8 mouse cellular contexts compared by ENCODE assay signal in genomic region chr6:86524879-86525645, GRCm38 (mm10). TPM values are rescaled to one million over a fixed set of nuclear protein-coding genes. Genes with fewer than 3 reads are reported as not detected.
DNase-seq lines count a peak whose midpoint lies in the region; ATAC-seq and TF ChIP-seq lines count a peak whose summit lies in the region.

No protein-coding gene starts in this region.

- peak; percentile 46 to 56 for DNase-seq in left cerebral cortex, adult 18-20 months (ENCODE audit: low spot score in 2 of 2)
- no peak for DNase-seq in left cerebral cortex, adult 11 months (ENCODE audit: low spot score)
- peak; percentile 32 to 37 for DNase-seq in heart, adult 9 months (ENCODE audit: low spot score in 2 of 2)
- DNase-seq in kidney, postnatal 0 days (ENCODE audit: low spot score), result peak; percentile 33
- peak; percentile 36 for DNase-seq in neural tube, embryonic 11.5 days (ENCODE audit: low spot score)

- no peak for TF ChIP-seq CTCF in kidney, postnatal 0 days (IDR thresholded peaks at IDR 0.05; ENCODE audit: low read depth)
- TF ChIP-seq CTCF in testis, adult 2 months (IDR thresholded peaks at IDR 0.05; ENCODE audit: control insufficient read depth, insufficient read depth, insufficient replicate concordance, low read depth, low read length), result no peak; the same call in 1 of the 2 replicates

- WGBS in embryonic facial prominence, embryonic 12.5 days, result under 1% methylated on average over 51 of the region's 51 CpGs
- WGBS in kidney, postnatal 0 days, result under 1% methylated on average over 50 of the region's 51 CpGs
- WGBS in liver, embryonic 15.5 days (ENCODE audit: insufficient replicate concordance), result under 1% methylated on average over 51 of the region's 51 CpGs
- WGBS in neural tube, embryonic 11.5 days, result under 1% methylated on average over 51 of the region's 51 CpGs

- H3K4me2 ChIP-seq in embryonic facial prominence, embryonic 12.5 days (replicated peaks), result peak overlapping the region; percentile 85
- H3K4me2 ChIP-seq in kidney, postnatal 0 days (ENCODE audit: low read length), result peak overlapping the region; percentile 79
- H3K4me2 ChIP-seq in liver, embryonic 15.5 days, result peak overlapping the region; percentile 93
- peak overlapping the region; percentile 87 for H3K4me2 ChIP-seq in neural tube, embryonic 11.5 days (ENCODE audit: low read depth)

- ATAC-seq in embryonic facial prominence, embryonic 12.5 days (ENCODE audit: insufficient number of reproducible peaks, insufficient read depth, low FRiP score, low TSS enrichment), result peak; percentile 8; the same call in 1 of the 2 replicates
- peak; percentile 19; the same call in 1 of the 2 replicates for ATAC-seq in kidney, postnatal 0 days (replicated peaks; ENCODE audit: low FRiP score, low read depth)
- peak; percentile 69 for ATAC-seq in liver, embryonic 15.5 days (ENCODE audit: insufficient read depth)
- peak; percentile 5; the same call in 1 of the 2 replicates for ATAC-seq in neural tube, embryonic 11.5 days (ENCODE audit: insufficient read depth, low FRiP score, low TSS enrichment)

- peak overlapping the region; percentile 98 for H3K4me3 ChIP-seq in embryonic facial prominence, embryonic 12.5 days
- H3K4me3 ChIP-seq in kidney, postnatal 0 days (replicated peaks; ENCODE audit: low read depth, low read length), result peak overlapping the region; percentile 98
- peak overlapping the region; percentile 93 for H3K4me3 ChIP-seq in liver, embryonic 15.5 days (replicated peaks)
- H3K4me3 ChIP-seq in neural tube, embryonic 11.5 days (ENCODE audit: low read depth, low read length), result peak overlapping the region; percentile 99
- peak overlapping the region; percentile 98 for H3K4me3 ChIP-seq in testis, adult 2 months (ENCODE audit: control insufficient read depth, low read depth, low read length)

- peaks cover 9% of the 10 kb centered on the region for H3K4me1 ChIP-seq in embryonic facial prominence, embryonic 12.5 days
- peaks cover 9% of the 10 kb centered on the region; the same call in 1 of the 2 replicates for H3K4me1 ChIP-seq in kidney, postnatal 0 days (replicated peaks; ENCODE audit: insufficient read depth, low read length)
- H3K4me1 ChIP-seq in liver, embryonic 15.5 days (replicated peaks), result peaks cover 34% of the 10 kb centered on the region
- H3K4me1 ChIP-seq in neural tube, embryonic 11.5 days (ENCODE audit: control insufficient read depth, insufficient read depth, low read length), result peaks cover 10% of the 10 kb centered on the region
- peaks cover 10% of the 10 kb centered on the region for H3K4me1 ChIP-seq in testis, adult 2 months (ENCODE audit: control insufficient read depth, insufficient read depth, low read length)

- H3K27ac ChIP-seq in embryonic facial prominence, embryonic 12.5 days, result peak overlapping the region; percentile 100
- H3K27ac ChIP-seq in kidney, postnatal 0 days, result peak overlapping the region; percentile 100
- peak overlapping the region; percentile 99 for H3K27ac ChIP-seq in liver, embryonic 15.5 days (replicated peaks)
- H3K27ac ChIP-seq in neural tube, embryonic 11.5 days (ENCODE audit: low read depth, low read length), result peak overlapping the region; percentile 100
- peak overlapping the region; percentile 100 for H3K27ac ChIP-seq in testis, adult 2 months (ENCODE audit: control insufficient read depth, insufficient read depth, low read depth, low read length)

- no peaks in the 10 kb centered on the region for H3K27me3 ChIP-seq in embryonic facial prominence, embryonic 12.5 days
- no peaks in the 10 kb centered on the region for H3K27me3 ChIP-seq in kidney, postnatal 0 days (ENCODE audit: insufficient read depth, low read length)
- no peaks in the 10 kb centered on the region for H3K27me3 ChIP-seq in liver, embryonic 15.5 days
- H3K27me3 ChIP-seq in neural tube, embryonic 11.5 days (ENCODE audit: control insufficient read depth, insufficient read depth, low read length), result no peaks in the 10 kb centered on the region
- H3K27me3 ChIP-seq in testis, adult 2 months (ENCODE audit: control insufficient read depth, insufficient read depth, low read length), result no peaks in the 10 kb centered on the region

- peaks cover 17% of the 10 kb centered on the region for H3K36me3 ChIP-seq in embryonic facial prominence, embryonic 12.5 days
- H3K36me3 ChIP-seq in kidney, postnatal 0 days (ENCODE audit: insufficient read depth, low read length), result 0 out of 2 replicates have a peak, but pooled peaks cover 8% of the 10 kb centered on the region
- peaks cover 36% of the 10 kb centered on the region for H3K36me3 ChIP-seq in liver, embryonic 15.5 days (replicated peaks)
- H3K36me3 ChIP-seq in neural tube, embryonic 11.5 days (ENCODE audit: control insufficient read depth, insufficient read depth, low read length), result 0 out of 2 replicates have a peak, but pooled peaks cover 2% of the 10 kb centered on the region
- peaks cover 4% of the 10 kb centered on the region for H3K36me3 ChIP-seq in testis, adult 2 months (ENCODE audit: control insufficient read depth, insufficient read depth, low read length)

- no peaks in the 10 kb centered on the region for H3K9me3 ChIP-seq in embryonic facial prominence, embryonic 12.5 days
- no peaks in the 10 kb centered on the region for H3K9me3 ChIP-seq in kidney, postnatal 0 days (replicated peaks; ENCODE audit: low read length)
- no peaks in the 10 kb centered on the region for H3K9me3 ChIP-seq in liver, embryonic 15.5 days (replicated peaks)
- H3K9me3 ChIP-seq in neural tube, embryonic 11.5 days (ENCODE audit: control insufficient read depth, low read length), result no peaks in the 10 kb centered on the region

- H3K9ac ChIP-seq in embryonic facial prominence, embryonic 12.5 days, result peak overlapping the region; percentile 99
- H3K9ac ChIP-seq in kidney, postnatal 0 days (ENCODE audit: low read depth, low read length), result peak overlapping the region; percentile 98
- peak overlapping the region; percentile 95 for H3K9ac ChIP-seq in liver, embryonic 15.5 days
- peak overlapping the region; percentile 99 for H3K9ac ChIP-seq in neural tube, embryonic 11.5 days (ENCODE audit: low read length)

- TF ChIP-seq POLR2A in testis, adult 2 months (IDR thresholded peaks at IDR 0.05; ENCODE audit: control insufficient read depth, low read depth, low read length), result no peak

RNA-seq across cellular contexts. Expression of gene Pcbp1, which starts 1.1 kb away (rescaled TPM):
- 100 to 1,000 TPM; 188 to 189 TPM for total RNA-seq in left cerebral cortex, adult 18-20 months (2021)
- polyA plus RNA-seq in embryonic facial prominence, embryonic 12.5 days (2016; fragmentation: Nextera tagmentation; extraction: Ambion mirVana), result 537 and 549 TPM in 2 replicates
- polyA plus RNA-seq in kidney, postnatal 0 days (2015; fragmentation: Nextera tagmentation; extraction: Ambion mirVana), result 488 and 506 TPM in 2 replicates
- polyA plus RNA-seq in liver, embryonic 15.5 days (2015; fragmentation: Nextera tagmentation; extraction: Ambion mirVana), result 253 and 255 TPM in 2 replicates
- polyA plus RNA-seq in neural tube, embryonic 11.5 days (2014; fragmentation: Nextera tagmentation; extraction: Ambion mirVana), result 518 and 536 TPM in 2 replicates
- 91.6 and 99.3 TPM in 2 replicates for polyA plus RNA-seq in testis, adult 2 months (2012; rRNA removed)

Comparison
In these comparisons a context has a peak if more than half of its experiments do, and no peak if none do; other contexts are left out.
1. ATAC-seq: peak in every context shown above with its lines; median percentile 69 in liver, embryonic 15.5 days; 19 in kidney, postnatal 0 days; 8 in embryonic facial prominence, embryonic 12.5 days; 5 in neural tube, embryonic 11.5 days.